9 mouse cellular contexts compared by ENCODE assay signal in genomic region chr3:68708230-68708629, GRCm38 (mm10). TPM values are rescaled to one million over a fixed set of nuclear protein-coding genes. Genes with fewer than 3 reads are reported as not detected.
DNase-seq lines count a peak whose midpoint lies in the region; ATAC-seq lines count a peak whose summit lies in the region.
"Had no signal": no experiment of that assay in that cellular context is flagged by ENCODE, and none has a peak within 500 bp of the region (broad histone marks: within the 10 kb centered on the region; RNA-seq: fewer than 3 reads in every experiment).

No protein-coding gene starts in this region.

- no peak overlapping the region for H3K4me2 ChIP-seq in liver, embryonic 12.5 days
- H3K4me2 ChIP-seq in forebrain, embryonic 16.5 days (ENCODE audit: low read length): no peak overlapping the region

- no peak overlapping the region for H3K27ac ChIP-seq in liver, embryonic 12.5 days
- H3K27ac ChIP-seq in forebrain, embryonic 16.5 days (ENCODE audit: low read length): no peak overlapping the region
- H3K27ac ChIP-seq: macrophage had no signal

- 34% methylated on average over 8 of the region's 8 CpGs for WGBS in liver, embryonic 12.5 days (ENCODE audit: insufficient replicate concordance)
- WGBS in forebrain, embryonic 16.5 days: 46% methylated on average over 8 of the region's 8 CpGs
- 38% methylated on average over 8 of the region's 8 CpGs for WGBS in large intestine, adult 2 months

- peaks cover 13% of the 10 kb centered on the region; the same call in 1 of the 2 replicates for H3K4me1 ChIP-seq in liver, embryonic 12.5 days
- no peaks in the 10 kb centered on the region for H3K4me1 ChIP-seq in forebrain, embryonic 16.5 days (replicated peaks; ENCODE audit: control insufficient read depth, insufficient read depth, low read length)

- H3K27me3 ChIP-seq in liver, embryonic 12.5 days (replicated peaks): no peaks in the 10 kb centered on the region
- H3K27me3 ChIP-seq in forebrain, embryonic 16.5 days (replicated peaks; ENCODE audit: control insufficient read depth, insufficient read depth, low read length): no peaks in the 10 kb centered on the region

- no peak overlapping the region for H3K9ac ChIP-seq in liver, embryonic 12.5 days
- H3K9ac ChIP-seq in forebrain, embryonic 16.5 days (replicated peaks; ENCODE audit: low read depth, low read length): no peak overlapping the region

- H3K9me3 ChIP-seq in liver, embryonic 12.5 days (replicated peaks): no peaks in the 10 kb centered on the region
- peaks cover 3% of the 10 kb centered on the region; the same call in 1 of the 2 replicates for H3K9me3 ChIP-seq in forebrain, embryonic 16.5 days (ENCODE audit: control insufficient read depth, low read length)

- no peak overlapping the region for H3K4me3 ChIP-seq in liver, embryonic 12.5 days
- no peak overlapping the region for H3K4me3 ChIP-seq in forebrain, embryonic 16.5 days (replicated peaks; ENCODE audit: low read length)

- no peaks in the 10 kb centered on the region for H3K36me3 ChIP-seq in liver, embryonic 12.5 days
- no peaks in the 10 kb centered on the region for H3K36me3 ChIP-seq in forebrain, embryonic 16.5 days (ENCODE audit: control insufficient read depth, insufficient read depth)

- DNase-seq in CD4-positive, CD25-positive, alpha-beta regulatory T cell, adult 2 months (ENCODE audit: low read depth, low spot score): peak; percentile 52
- peak; percentile 52 for DNase-seq in liver
- peak; percentile 36 for DNase-seq in adrenal gland, postnatal 25 days
- peak; percentile 14 for DNase-seq in large intestine, adult 2 months (ENCODE audit: low read depth, low spot score)
- peak; percentile 57 for DNase-seq in right cerebral cortex, postnatal 4 days

- no peak for ATAC-seq in CD4-positive, CD25-positive, alpha-beta regulatory T cell, adult 4 months
- no peak for ATAC-seq in liver, embryonic 12.5 days
- ATAC-seq in forebrain, embryonic 16.5 days: peak; percentile 34; the same call in 1 of the 2 replicates

RNA-seq across cellular contexts. Expression of gene Il12a, which starts 17.8 kb away (rescaled TPM):
- polyA plus RNA-seq in CD4-positive, CD25-positive, alpha-beta regulatory T cell, adult 4 months (2017; shearing (Covaris generic)): under 1 TPM in 1 of 2 experiments, not detected in 1; 0.51 TPM
- polyA plus RNA-seq in liver, embryonic 12.5 days (2016; fragmentation: Nextera tagmentation; extraction: Ambion mirVana): 4.3 and 4.5 TPM in 2 replicates
- total RNA-seq in adrenal gland, postnatal 25 days (2021): 0.67 TPM in 1 of 2 replicates, not detected in the other
- 0.32 TPM in 1 of 2 replicates, not detected in the other for polyA plus RNA-seq in forebrain, embryonic 16.5 days (2015; fragmentation: Nextera tagmentation; extraction: Ambion mirVana)
- polyA plus RNA-seq in large intestine, adult 2 months (2012; rRNA removed): 0.53 and 0.74 TPM in 2 replicates
